Mouse (Mus musculus) embryonic facial prominence, embryonic 11.5 days (tissue): ENCODE results near the gene Ywhae. TPM values are rescaled to one million over a fixed set of nuclear protein-coding genes. Genes with fewer than 3 reads are reported as not detected.

ENCODE experiments used
- ATAC-seq: fragments of 200-750 bp; cut with Nextera tagmentation; replicated peaks from 2 replicates; pipeline ENCODE4 v1.8.0; 2017; ENCODE audit warnings: low read depth; ENCODE audit not compliant: insufficient number of reproducible peaks, low FRiP score, low TSS enrichment
- DNase-seq: peaks from one replicate; pipeline ENCODE4 v3.0.0-alpha.2; 2015; ENCODE audit warnings: low spot score
- H3K27ac ChIP-seq: fragments of 300-500 bp; sonication (generic); replicated peaks from 2 replicates; pipeline ENCODE4 v1.5.1; 2014; ENCODE audit warnings: mild to moderate bottlenecking, low read depth, low read length, control low read depth
- H3K27me3 ChIP-seq: fragments of 300-500 bp; sonication (generic); 2 replicates; pipeline ENCODE4 v1.6.1; 2014; ENCODE audit warnings: mild to moderate bottlenecking, low read length, moderate library complexity, mixed read lengths; ENCODE audit not compliant: control insufficient read depth, insufficient read depth
- H3K36me3 ChIP-seq: fragments of 300-500 bp; sonication (generic); replicated peaks from 2 replicates; pipeline ENCODE4 v1.6.1; 2014; ENCODE audit warnings: low read depth, mild to moderate bottlenecking, low read length, moderate library complexity, mixed read lengths; ENCODE audit not compliant: control insufficient read depth, insufficient read depth
- H3K4me1 ChIP-seq: fragments of 300-500 bp; sonication (generic); 2 replicates; pipeline ENCODE4 v1.6.1; 2014; ENCODE audit warnings: low read length, mixed read lengths; ENCODE audit not compliant: control insufficient read depth, insufficient read depth
- H3K4me2 ChIP-seq: fragments of 300-500 bp; sonication (generic); 2 replicates; pipeline ENCODE4 v1.6.1; 2014; ENCODE audit warnings: low read depth, mild to moderate bottlenecking, control low read depth, low read length, moderate library complexity
- H3K4me3 ChIP-seq: fragments of 300-500 bp; sonication (generic); 2 replicates; pipeline ENCODE4 v1.5.1; 2014; ENCODE audit warnings: low read depth, low read length, control low read depth
- H3K9ac ChIP-seq: fragments of 300-500 bp; sonication (generic); replicated peaks from 2 replicates; pipeline ENCODE4 v1.6.1; 2014; ENCODE audit warnings: mild to moderate bottlenecking, control low read depth, low read length
- H3K9me3 ChIP-seq: fragments of 300-500 bp; sonication (generic); replicated peaks from 2 replicates; pipeline ENCODE4 v1.6.1; 2016; ENCODE audit warnings: mild to moderate bottlenecking, low read length, inconsistent platforms, mixed read lengths; ENCODE audit not compliant: control insufficient read depth
- WGBS: fragments of 180-500 bp; shearing (Covaris S2); extraction: QIAGEN DNeasy Blood & Tissue Kit; methylation state at CpG from one replicate; pipeline ENCODE4 v1.1.7; 2014; 5-methylcytosine and 5-hydroxymethylcytosine counted together
- polyA plus RNA-seq: library from polyadenylated mRNA; unstranded; fragments of >200 nt; fragmentation: Nextera tagmentation; extraction: Ambion mirVana; gene quantifications from 2 replicates; pipeline ENCODE4 v1.2.1, GENCODE M21; 2014

Gene Ywhae
- polyA plus RNA-seq, 1 experiment from 2014 or later, result 1,672 TPM

DNA sequence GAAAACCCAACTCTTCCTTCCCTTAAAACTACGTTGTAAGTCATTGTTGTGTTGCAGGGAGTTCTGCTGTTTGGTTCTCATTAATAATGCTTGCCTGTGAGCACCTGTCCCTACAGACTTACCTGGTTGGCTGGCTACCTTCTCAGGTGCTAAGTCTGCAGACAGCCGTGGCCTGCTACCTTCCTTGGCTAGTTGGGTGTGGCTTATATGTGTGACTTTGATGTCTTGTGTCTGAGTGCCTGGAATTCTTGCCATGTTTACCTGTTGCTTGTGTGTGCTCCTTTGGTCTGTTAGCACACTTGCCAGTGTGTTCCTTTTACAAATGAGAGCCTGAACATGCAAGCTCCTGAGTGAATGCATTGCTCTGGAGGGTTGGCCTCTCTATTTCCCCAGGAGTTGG lies 30.0 kb downstream of the Ywhae start:
- 91% methylated on average over 2 of the region's 2 CpGs for WGBS
- no peak for DNase-seq
- no peak for ATAC-seq
- H3K4me2 ChIP-seq, result no peak overlapping the region
- no peak overlapping the region for H3K27ac ChIP-seq
- H3K27me3 ChIP-seq, result no peaks in the 10 kb centered on the region
- H3K9me3 ChIP-seq, result no peaks in the 10 kb centered on the region
- H3K4me3 ChIP-seq, result no peak overlapping the region
- H3K36me3 ChIP-seq, result peaks cover 6% of the 10 kb centered on the region
- H3K9ac ChIP-seq, result no peak overlapping the region
- H3K4me1 ChIP-seq, result no peaks in the 10 kb centered on the region

DNA sequence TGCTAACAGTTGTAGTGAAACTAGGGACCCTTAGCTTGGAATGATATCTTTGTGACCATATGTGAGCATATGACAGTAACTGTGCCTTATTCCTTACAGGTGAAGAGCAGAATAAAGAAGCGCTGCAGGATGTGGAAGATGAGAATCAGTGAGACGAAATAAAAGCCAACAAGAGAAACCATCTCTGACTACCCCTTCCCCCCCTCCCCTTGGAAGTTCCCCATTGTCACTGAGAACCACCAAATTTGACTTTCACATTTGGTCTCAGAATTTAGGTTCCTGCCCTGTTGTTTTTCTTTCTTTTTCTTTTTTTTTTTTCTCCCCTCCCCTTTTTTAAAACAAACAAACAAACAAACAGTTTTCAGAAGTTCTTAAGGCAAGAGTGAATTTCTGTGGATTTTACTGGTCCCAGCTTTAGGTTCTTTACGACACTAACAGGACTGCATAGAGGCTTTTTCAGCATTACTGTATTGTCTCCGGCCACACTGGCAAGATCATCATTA lies 31.9 kb downstream of the Ywhae start:
- Histone ChIP-seq H3K4me1 (no peaks in the 10 kb centered on the region), H3K36me3 (peaks cover 3% of the 10 kb centered on the region), H3K4me3 (no peak overlapping the region), H3K27me3 (no peaks in the 10 kb centered on the region), H3K27ac (no peak overlapping the region), H3K4me2 (no peak overlapping the region), H3K9me3 (no peaks in the 10 kb centered on the region), H3K9ac (no peak overlapping the region)
- ATAC-seq (no peak), DNase-seq (no peak)
- 86% methylated on average over 4 of the region's 4 CpGs for WGBS

DNA sequence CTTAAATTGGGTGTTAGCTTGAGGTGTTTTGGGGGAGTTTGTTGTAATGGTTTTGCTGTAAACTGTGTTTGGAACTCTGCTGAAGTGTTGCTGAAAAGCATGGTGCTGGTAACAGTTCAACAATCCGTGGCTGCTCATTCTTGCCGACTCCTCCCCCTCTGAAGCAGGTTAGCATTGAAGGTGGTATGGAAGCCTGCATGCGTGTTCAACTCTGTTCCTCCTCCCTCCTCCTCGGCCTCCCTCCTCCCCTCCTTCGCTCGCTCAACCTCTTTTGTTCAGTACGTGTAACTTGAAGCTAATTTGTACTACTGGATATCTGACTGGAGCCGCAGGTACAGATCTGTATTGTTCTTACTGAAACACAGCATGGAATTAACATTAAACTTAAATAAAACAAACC lies 32.5 kb downstream of the Ywhae start:
- H3K4me2 ChIP-seq, result no peak overlapping the region
- H3K9me3 ChIP-seq, result no peaks in the 10 kb centered on the region
- H3K4me1 ChIP-seq, result no peaks in the 10 kb centered on the region
- no peak overlapping the region for H3K9ac ChIP-seq
- no peak overlapping the region for H3K4me3 ChIP-seq
- no peak for DNase-seq
- no peaks in the 10 kb centered on the region for H3K27me3 ChIP-seq
- WGBS, result 90% methylated on average over 8 of the region's 8 CpGs
- no peak for ATAC-seq
- peaks cover 3% of the 10 kb centered on the region for H3K36me3 ChIP-seq
- no peak overlapping the region for H3K27ac ChIP-seq

DNA sequence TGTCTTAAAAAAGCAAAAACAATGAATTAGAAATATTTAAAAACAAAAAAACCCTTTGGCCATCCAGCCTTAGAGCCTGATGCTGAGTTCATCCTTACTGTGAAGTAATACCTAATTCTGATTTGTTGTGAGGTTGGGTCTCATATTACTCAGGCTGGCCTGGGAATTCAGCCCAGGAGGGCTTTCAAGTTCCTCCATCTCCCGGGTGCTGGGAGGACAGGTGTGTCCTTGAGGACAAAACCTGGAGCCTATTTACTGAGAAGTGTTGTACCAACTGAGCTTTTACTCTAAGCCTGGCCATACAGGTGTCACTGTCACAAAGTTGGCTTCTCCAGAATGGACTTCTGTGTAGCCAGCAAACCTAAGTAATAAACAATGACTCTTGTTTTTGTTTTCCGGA lies 34.3 kb downstream of the Ywhae start:
- DNase-seq, result no peak
- no peak for ATAC-seq
- no peak overlapping the region for H3K4me2 ChIP-seq
- H3K4me3 ChIP-seq, result no peak overlapping the region
- H3K36me3 ChIP-seq, result peaks cover 3% of the 10 kb centered on the region
- no peaks in the 10 kb centered on the region for H3K4me1 ChIP-seq
- no peaks in the 10 kb centered on the region for H3K27me3 ChIP-seq
- H3K9me3 ChIP-seq, result no peaks in the 10 kb centered on the region
- WGBS, result 70% methylated on average over 2 of the region's 2 CpGs
- no peak overlapping the region for H3K9ac ChIP-seq
- H3K27ac ChIP-seq, result no peak overlapping the region

DNA sequence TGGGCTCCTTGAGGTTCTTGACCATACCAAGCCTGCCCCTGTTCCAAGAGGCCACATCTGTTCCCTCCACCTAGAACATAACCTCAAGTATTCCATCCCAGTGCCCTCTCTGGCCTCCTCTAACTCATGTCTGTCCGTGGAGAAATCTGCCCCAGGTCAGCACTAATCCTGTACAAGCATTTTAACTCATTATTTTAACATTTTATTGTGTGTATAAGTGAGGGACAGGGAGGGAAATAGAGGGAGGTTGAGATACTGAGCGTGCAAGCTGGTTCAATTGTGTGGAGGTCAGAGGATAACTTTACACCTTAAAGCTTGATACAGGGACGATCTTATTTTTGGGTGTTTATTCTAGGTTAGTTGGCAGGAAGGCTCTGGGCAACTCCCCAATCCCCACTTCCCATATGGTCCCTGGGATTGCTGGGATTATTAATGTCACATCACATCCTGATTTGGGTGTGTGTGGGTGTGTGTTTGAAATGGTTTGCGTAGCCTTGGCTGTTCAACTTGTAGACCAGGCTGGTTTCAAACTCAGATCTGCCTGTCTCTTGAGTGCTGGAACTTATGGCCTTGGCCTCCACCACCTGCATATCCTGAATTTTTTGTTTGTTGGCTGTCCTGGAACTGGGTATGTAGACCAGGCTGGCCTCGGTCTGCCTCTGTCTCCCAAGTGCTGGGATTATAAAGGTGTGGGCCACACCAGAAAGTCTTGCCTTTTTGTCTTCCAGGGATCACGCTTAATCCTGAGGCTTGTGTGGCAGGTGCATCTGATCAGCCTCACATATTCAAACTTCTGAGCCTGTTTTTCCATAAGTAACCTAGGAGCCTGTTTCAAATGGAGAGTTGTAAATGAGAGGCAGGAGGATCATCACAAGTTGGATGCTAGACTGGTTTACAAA lies 35.7 kb downstream of the Ywhae start:
- Histone ChIP-seq H3K4me1 (no peaks in the 10 kb centered on the region), H3K36me3 (peaks cover 3% of the 10 kb centered on the region), H3K27ac (no peak overlapping the region), H3K9me3 (no peaks in the 10 kb centered on the region), H3K4me3 (no peak overlapping the region), H3K4me2 (no peak overlapping the region), H3K9ac (no peak overlapping the region), H3K27me3 (no peaks in the 10 kb centered on the region)
- DNase-seq (no peak), ATAC-seq (no peak)
- 56% methylated on average over 6 of the region's 6 CpGs for WGBS

DNA sequence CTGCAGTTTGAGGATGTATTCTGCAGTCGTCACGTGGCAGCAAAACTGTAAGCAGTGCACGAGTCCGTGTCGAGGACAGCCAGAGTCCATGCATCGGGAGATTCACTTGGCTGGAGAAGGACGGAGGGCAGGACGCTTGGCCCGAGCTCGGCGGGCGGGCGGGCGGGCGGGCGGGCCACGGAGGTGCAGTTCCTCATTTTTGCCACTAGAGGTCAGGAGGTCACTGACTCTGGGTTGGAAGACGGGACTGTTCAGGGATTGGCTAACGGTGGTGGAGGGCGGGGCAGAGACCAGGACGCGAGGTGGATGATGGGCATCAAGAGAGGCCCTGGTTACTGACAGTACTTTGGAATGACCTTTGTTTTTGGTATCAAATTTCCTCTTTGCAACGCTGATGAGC lies 36.5 kb downstream of the Ywhae start:
- Histone ChIP-seq H3K9me3 (no peaks in the 10 kb centered on the region), H3K4me1 (no peaks in the 10 kb centered on the region), H3K27me3 (no peaks in the 10 kb centered on the region), H3K4me3 (no peak overlapping the region), H3K36me3 (peaks cover 3% of the 10 kb centered on the region), H3K27ac (no peak overlapping the region), H3K9ac (no peak overlapping the region), H3K4me2 (peak overlapping the region; percentile 28)
- ATAC-seq (peak; percentile 80), DNase-seq (peak; percentile 87)
- under 1% methylated on average over 23 of the region's 23 CpGs for WGBS

DNA sequence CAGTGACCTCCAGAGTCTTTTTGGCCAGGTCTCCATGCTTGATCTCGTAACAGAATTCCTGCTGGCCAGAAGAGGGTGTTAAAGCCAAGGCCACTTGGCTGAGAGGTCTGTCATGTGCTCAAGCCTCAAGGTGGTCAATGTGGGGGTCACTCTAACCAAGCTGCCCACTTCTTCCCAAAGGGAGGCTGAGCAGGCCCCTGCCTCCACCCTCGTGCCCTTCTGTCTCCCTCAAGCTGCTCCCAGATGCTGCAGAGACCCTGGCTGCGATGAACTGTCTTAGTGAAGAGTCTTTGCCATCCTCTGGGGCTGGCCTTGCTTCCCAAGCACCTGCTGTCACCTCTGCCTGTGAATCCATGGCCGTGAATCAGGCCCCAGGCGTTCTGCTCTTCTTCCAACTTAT lies 39.9 kb downstream of the Ywhae start:
- whole genome bisulfite sequencing, result 72% methylated on average over 5 of the region's 5 CpGs
- DNase-seq (no peak), ATAC-seq (no peak)
- Histone ChIP-seq H3K4me1 (no peaks in the 10 kb centered on the region), H3K9ac (no peak overlapping the region), H3K27ac (no peak overlapping the region), H3K4me3 (no peak overlapping the region), H3K36me3 (no peaks in the 10 kb centered on the region), H3K27me3 (no peaks in the 10 kb centered on the region), H3K9me3 (no peaks in the 10 kb centered on the region), H3K4me2 (no peak overlapping the region)

DNA sequence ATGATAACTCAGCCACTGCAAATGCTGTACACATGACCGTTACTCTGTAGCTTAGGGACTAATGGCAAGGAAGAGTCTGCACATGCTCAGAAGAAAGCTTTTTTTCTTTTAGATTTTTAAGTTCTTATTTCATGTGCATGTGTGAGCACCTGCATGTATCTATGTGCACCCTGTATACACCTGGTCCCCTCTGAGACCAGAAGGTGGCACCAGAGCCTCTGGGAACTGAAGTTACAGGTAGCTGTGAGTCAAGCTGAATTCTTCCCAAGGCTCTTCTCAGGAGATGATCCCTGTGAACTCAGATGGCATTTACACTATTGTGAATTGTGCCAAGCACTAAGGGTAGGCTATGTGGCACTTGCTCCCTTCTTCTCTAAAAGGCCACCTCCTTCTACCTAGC lies 43.2 kb downstream of the Ywhae start:
- no peak overlapping the region for H3K9ac ChIP-seq
- DNase-seq (no peak), ATAC-seq (no peak)
- no peak overlapping the region for H3K4me2 ChIP-seq
- no peaks in the 10 kb centered on the region for H3K27me3 ChIP-seq
- H3K9me3 ChIP-seq, result no peaks in the 10 kb centered on the region
- WGBS, result 77% methylated on average over 1 of the region's 1 CpGs
- no peak overlapping the region for H3K4me3 ChIP-seq
- H3K36me3 ChIP-seq, result no peaks in the 10 kb centered on the region
- no peaks in the 10 kb centered on the region for H3K4me1 ChIP-seq
- H3K27ac ChIP-seq, result no peak overlapping the region
